Mouse (Mus musculus) olfactory bulb, adult 2 months (tissue): ENCODE measurements around the gene Agtrap.

Experiments used
- CTCF ChIP-seq: fragments of 200-500 bp; IDR thresholded peaks from 2 replicates; pipeline ENCODE4 v1.5.1; 2012; ENCODE audit warnings: low read depth, mild to moderate bottlenecking, low read length, moderate library complexity; ENCODE audit not compliant: insufficient read depth
- POLR2A ChIP-seq: fragments of 200-500 bp; IDR thresholded peaks from 2 replicates; pipeline ENCODE4 v1.6.1; 2012; ENCODE audit warnings: mild to moderate bottlenecking, low read depth, low read length, moderate library complexity; ENCODE audit not compliant: insufficient read depth

DNA sequence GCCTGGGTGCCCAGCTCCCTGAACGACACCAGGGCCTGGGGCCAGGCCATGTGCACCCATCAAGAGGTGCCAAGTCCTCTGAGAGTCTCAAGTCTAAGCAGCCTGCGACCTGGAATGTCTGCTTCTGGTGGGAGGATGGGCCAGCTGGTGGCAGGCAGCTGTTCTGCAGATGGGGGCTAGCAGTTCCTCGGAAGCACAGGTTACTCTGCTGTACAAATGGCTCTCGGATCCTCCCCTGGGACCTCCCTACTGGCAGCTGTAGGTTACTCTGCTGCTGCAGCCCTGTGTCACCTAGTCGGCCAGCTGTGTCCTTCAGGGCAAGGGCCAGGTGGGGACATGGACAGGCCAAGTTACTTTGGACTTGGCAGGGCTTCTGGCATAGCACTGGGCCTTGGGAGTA, 16.3 kb downstream of the Agtrap start:
- TF ChIP-seq CTCF = no peak
- no peak for TF ChIP-seq POLR2A
